Mouse (Mus musculus) kidney, adult 8-10 months (tissue): Measurements from ENCODE around the gene Dtx2.
"Not testable (repeated sequence)": the region's sequence is repeated elsewhere in the genome, so short reads cannot be mapped to it uniquely, and the experiment has no call there.

Experiments
- DNase-seq, 2 experiments: peaks; one replicate each; pipeline ENCODE4 v3.0.0; 2022

Gene Dtx2

DNA sequence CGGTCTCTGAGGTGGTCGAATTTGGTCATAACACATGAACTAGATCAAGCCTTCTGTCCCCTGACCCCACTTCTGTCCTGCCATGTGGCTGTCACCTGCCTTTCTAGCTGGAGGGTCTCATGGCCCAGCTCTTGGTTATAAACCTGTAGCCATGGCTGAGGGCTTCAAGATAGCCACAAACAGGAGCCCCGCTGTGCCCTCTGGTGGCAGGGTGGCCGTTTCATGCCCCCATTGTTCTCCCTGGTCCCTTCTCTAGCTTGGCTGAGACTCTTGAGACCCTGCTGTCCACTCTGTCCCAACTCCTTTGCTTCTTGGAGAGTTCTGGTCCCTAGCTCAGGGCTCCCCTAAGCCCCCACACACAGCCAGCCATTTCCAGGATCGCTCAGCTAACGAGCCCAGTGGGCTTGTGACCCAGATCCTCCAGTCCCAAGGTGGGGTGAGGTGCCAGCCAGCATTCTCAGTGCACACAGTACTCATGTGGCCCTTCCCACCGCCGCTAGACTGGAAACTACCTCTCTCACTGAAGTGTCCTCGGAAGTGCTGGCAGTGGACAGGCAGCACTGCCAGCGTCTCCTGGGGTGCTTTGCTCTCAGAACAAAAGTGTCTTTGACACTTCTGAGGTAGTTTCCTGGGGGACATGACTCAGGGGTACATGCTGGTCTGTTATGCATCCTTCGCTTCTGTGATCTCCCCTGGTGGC lies 33.2 kb downstream of the Dtx2 start:
- DNase-seq: no peak

DNA sequence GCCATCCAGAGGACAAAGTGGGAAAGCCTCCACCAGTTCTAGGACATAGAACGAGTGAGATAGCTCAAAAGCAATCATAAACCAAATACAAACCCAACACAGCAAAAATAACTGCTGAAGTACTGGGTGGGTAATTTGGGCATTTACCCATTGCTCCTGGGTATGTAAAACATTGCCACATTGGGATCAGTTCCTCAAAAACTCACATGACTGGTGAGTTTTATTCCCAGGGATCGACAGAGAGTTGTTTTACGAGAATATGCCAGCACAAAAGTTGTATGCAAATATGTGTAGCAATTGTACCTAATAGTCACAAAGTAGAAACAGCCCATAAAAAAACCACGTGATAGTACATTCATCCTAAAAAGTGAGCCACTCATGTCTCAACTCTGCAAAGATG lies 40.3 kb downstream of the Dtx2 start:
- DNase-seq: no peak

DNA sequence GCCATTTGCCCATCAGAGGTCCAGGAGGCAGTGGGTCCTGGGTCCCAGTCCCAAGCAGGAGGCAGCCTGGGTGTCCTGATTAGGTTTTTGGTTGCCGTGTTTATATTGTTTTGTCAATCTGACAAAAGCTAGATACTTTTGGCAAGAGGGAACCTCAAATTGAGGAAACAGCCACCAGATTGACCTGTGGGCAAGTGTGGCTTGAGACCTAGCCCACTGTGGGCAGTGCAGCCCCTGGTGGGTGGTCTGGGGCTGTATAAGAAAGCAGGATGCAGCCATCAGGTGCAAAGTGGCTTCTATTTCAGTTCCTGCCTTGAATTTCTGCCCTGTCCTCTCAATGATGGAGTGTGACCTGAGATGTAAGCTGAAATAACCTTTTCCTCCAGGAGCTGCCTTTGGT lies 40.7 kb downstream of the Dtx2 start:
- no peak for DNase-seq

DNA sequence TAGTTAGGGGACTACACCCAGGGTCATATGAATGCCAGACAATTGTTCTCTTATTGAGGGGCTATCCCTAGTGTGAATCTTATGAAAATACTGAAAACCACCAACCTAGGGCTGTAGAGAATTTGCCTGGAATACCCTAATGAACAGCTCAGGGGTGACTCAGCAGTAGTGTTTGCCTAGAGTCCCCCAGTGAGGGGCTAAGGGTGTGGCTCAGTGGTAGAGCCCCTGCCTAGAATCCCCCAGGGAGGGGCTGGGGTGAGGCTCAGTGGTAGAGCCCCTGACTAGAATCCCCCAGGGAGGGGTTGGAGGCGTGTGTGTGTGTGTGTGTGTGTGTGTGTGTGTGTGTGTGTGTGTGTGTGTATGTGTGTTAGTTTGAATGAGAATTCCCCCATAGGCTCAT lies 42.1 kb downstream of the Dtx2 start:
- DNase-seq: no peak

DNA sequence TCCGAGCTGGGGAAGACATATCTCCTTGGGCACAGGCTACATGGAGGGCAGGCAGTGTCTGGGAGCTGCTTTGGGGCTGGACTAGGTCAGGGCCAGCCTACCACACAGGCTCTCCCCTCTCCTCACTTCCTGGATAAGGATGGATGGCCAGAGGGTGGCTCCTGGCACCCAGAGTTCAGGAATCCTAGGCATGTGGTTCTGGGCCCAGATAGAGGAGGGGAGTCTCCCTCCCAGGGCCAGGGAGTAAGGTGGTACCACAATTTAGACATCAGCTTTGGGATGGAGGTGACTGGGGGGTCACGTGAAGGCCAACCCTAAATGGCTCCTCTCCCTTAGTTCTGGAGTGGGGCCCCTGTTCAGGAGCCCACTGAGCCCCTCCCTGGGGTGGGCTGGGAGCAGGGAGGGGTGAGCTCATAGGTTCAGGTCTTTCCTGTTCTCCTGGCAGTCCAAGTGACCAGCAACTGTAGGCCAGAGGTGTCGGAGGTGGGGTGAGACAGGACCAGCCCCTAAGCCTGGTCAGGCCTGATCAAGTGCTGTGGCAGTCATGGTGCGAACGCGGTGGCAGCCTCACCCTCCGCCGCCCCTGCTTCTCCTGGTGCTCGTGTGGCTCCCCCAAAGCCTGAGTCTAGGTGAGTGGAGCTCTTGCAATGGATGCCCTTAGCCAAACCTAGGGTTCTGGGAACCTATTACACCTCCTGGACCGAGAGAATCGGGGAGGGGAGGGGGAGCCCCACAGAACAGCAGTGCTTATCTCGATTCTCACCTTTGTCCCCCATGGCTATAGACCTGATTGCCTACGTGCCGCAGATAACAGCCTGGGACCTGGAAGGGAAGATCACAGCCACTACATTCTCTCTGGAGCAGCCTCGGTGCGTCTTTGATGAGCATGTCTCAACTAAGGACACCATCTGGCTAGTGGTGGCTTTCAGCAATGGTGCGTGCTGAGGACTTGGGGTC lies 43.9 kb downstream of the Dtx2 start, which contains the start of gene Upk3b:
TSS of gene Upk3b (plus strand) at position 239 of the 957 bp plus-strand sequence.
- no peak for DNase-seq

DNA sequence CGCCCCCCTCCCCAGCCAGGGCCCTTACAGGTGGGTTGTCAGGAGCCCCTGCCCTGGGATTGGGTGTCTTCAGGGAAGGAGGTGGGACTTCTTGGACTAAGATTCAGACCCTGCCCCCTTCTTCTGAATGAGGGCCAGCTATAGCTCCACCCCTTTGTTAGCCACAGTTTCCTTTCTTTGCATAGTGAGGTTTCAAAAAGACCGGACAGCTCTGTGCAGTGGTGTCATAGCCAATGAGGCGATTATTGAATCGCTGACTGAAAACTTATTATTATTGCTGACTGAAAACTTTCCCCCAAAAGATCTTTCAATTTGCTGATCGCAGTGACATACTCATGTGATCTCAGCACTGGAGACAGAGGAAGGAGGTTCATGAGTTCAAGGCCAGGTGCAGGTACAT lies 45.6 kb downstream of the Dtx2 start:
- no peak for DNase-seq

DNA sequence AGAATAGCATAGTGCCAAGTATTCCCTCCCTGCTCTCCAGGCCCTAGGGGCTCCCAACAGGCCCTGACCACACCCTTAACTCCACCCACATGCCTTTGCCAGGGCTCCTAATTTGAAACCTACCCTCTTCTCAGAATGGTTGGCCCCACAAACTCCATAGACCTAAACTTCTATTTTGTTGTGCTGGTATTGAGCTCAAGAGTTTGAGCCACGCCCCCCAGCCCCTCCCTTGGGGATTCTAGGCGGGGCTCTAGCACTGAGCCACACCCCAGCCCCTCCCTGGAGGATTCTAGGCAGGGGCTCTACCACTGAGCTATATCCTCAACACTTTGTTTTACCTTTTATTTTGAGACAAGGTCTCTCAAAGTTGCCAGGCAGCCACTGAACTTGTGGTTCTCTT lies 46.7 kb downstream of the Dtx2 start:
- DNase-seq: no peak

DNA sequence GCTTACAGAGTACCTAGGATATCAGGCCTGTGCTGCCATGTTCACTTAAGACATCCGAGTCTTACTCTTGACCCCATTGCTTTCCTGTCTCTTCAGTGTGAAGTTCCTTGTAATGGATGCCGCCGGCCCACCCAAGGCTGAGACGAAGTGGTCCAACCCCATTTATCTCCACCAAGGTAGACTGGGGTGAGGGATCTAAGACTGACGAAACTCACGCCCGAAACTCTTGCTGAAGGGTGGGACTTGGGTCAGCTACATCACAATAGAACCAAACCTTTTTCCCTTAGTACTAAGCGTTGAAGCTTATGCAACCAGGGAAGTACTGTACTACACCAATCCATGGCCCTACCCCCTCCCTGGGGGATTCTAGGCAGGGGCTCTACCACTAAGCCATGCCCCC lies 47.1 kb downstream of the Dtx2 start:
- no peak for DNase-seq

DNA sequence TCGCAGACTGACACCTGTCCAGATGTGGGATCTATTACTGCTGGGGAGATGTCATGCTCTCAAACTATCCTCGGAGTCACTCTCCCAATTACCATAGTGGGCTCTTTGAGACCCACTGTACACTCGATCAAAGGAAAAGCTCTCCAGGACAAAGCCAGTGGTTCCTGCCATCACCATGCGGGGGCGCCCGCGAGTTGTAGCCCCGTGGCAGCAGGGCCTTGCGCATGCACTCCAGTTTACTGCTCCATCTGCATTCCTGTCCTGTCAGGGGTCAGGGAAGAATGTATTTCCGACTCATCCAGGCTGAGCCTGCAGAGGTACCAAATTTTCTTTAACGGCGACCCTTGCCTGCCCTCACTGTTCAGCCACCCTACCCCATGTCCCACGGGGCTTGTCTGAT lies 50.3 kb downstream of the Dtx2 start:
- DNase-seq: no peak

DNA sequence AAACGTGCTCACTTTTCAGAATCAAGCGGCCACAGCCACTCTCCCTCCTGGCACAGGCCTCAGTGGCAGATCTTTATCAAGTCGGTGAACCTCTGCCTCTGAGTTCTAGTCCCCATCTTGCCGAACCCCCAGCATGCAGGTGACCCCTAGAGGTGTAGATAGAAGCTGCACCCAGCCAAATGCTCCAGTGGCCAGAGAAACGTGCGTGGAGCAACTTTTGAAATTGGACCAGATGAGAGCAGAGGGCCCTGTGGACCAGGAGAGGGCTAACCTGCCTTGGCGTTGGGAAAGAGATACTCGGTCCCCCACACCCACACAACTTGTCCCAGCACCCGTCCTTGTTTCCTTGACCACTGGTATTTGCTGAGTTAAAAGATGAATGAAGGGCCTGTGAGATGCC lies 50.8 kb downstream of the Dtx2 start:
- DNase-seq: peak in 1 of 2 experiments; percentile 34

DNA sequence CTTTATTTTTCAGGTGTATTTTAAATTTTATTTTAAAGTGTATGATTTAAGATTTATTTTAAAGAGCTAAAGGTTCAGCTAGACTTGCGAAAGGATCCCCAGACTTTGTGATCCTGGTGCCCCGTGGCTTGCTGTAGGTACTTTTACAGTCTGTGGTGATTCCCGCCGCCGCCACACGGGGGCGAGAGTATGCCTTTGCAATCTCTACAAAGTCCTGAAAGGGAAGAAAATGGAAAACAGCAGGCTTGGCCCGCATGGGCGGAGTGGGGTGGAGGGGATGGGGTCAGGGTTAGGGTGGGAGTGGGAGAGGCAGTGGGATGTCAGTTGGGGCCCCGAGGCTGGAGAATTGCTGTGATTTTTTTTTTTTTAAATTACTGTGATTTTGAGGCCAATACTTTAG lies 51.4 kb downstream of the Dtx2 start:
- peak; percentile 75 to 92 for DNase-seq

DNA sequence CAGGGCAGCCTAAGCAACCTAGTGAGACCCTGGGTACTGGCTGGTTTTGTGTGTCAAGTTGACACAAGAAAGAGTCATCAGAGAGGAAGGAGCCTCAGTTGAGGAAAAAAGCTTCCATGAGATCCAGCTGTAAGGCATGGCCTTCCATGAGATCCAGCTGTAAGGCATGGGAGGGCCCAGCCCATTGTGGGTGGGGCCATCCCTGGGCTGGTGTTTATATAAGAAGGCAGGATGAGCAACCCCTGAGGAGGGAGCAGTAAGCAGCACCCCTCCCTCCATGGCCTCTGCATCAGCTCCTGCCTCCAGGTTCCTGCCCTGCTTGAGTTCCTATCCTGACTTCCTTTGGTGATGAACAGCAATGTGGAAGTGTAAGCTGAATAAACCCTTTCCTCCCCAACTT lies 53.9 kb downstream of the Dtx2 start:
- DNase-seq: not testable (repeated sequence)

DNA sequence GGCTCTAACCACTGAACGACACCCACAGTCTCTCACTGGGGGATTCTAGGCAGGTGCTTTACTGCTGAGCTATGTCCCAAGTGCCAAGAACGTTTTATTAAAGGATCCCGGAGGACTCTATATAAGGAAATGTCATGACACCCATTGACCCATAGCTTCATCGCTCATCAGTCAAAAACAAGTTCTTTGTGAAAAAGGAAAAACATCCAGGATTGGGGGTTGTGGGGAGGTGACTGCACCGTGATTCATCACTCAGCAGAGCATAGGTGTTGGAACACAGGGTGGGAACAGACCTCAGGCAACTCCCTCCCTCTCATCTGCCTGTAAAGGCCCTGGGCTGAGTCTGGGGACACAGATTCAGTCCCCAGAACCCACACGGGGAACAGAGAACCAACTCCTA lies 55.3 kb downstream of the Dtx2 start:
- no peak for DNase-seq

DNA sequence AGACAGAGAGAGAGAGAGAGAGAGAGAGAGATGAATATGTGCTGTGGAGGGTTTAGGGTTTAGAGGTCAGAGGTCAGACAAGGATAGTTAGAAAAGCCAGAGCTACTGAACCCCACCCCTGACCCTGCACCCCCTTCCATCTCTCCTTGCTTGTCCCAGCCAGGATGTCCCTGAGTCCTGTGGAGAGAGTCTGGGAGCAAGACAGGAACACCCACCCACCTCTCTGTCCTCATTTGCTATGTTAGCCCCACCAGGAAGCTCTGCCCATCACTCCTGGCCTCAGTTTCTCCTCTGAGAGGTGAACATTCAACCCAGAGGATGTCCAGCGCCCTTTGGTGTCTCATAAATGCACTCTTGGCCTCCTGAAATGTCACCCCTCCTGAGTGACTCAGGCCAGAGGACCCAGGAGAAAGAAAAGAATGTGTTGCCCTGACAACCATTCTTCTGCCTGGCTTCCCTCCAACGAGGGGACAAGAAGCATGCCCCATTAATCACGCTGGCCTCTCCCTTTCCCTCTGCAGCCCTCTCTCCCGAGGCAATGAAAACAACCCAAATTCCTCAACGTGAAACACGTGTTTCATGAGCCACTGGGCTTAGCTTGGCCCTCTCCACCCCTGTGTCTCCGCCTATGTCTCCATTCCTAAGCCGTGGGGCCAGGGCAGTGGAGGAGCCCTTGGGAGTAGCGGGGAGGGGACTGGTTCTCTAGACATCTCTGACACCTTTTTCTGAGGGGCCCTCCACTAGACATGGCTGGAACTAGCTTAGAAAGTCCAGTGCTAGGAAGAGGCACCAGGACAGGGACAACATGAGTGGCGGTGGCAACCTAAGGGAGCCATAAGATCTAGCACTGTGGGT lies 56.9 kb downstream of the Dtx2 start:
- peak; percentile 77 to 91 for DNase-seq

DNA sequence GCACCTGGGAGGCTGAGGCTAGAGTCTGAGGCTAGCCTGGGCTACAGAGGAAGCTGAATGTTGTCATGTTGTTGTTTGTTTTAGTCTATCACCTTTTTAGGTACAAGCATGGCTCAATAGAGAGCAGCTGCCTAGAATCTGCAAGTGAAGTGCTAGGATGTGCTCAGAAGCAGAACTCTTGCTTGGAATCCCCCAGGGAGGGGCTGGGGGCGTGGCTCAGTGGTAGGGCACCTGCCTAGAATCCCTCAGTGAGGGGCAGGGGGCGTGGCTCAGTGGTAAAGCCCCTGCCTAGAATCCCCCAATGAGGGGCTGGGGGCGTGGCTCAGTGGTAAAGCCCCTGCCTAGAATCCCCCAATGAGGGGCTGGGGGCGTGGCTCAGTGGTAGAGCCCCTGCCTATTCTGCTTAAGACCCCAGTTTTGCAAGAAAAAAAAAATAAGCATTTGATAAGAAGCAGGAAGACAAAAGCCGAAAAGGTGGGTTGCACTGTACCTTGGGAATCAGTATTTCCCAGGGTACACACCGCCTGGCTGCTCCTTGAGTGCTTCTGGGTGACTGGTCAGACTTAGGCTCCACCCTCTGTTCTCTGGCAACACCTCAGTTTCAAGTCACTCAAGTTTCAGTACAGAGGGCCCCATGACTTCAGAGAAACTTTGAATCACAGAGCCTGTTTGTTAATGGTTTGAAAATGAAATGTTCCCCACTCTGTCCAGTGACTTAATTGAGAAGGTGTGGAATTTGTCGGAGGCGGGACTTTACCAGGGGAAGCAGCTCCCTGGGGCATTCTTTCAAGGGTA lies 58.5 kb downstream of the Dtx2 start:
- DNase-seq: peak; percentile 43 to 77

DNA sequence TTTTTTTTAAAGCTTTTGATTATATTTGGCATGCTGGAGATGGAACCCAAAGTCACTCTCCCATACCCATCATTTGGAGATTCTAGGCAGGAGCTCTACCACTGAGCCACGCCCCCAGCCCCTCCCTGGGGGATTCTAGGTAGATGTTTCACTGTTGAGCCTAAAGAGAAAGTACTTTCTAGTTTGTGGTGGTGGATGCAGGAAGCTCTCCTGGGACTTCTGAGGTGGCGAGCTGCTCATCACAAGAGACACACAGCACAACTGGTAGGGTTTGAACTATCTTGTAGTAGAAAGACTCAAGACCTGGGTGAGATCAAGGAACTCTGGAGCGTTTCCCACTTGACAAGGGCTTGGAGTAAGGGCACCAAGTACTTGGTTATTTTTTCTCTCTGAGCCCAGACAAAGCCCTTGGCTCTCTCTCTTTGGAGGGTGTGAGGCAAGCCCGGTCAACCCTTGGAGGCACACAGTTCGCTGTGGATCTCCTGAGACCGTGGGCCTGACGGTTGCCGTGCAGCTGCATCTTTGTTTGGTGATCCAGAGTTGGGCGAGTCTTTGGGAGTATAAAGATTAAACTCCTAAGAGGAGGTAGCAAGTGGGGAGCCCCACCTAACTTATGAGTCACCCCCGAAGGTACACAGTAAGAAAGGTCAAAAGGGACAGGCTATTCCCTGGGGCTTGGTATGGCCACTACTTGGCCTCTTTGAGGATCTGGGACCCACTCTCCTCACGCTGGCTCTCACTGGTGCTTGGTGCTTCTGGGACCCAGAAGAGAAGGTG lies 59.9 kb downstream of the Dtx2 start, which contains the start of gene Upk3bl:
TSS of gene Upk3bl (plus strand) at position 192 of the 777 bp plus-strand sequence.
- DNase-seq: no peak

DNA sequence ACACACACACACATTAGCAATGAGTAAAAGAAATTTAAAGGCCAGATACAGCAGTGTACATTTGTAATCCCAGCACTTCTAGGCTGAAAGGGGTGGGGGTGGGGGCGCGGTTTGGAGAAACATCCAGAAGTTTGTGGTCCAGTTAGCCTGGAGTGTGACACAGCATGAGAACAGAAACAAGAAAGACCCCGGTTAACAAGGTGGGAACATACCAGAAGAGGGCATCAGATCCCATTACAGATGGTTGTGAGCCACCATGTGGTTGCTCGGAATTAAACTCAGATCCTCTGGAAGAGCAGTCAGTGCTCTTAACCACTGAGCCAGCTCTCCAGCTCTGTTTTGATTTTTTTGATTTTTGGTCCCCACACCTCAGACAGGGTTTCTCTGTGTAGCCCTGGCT lies 61.5 kb downstream of the Dtx2 start:
- no peak for DNase-seq

DNA sequence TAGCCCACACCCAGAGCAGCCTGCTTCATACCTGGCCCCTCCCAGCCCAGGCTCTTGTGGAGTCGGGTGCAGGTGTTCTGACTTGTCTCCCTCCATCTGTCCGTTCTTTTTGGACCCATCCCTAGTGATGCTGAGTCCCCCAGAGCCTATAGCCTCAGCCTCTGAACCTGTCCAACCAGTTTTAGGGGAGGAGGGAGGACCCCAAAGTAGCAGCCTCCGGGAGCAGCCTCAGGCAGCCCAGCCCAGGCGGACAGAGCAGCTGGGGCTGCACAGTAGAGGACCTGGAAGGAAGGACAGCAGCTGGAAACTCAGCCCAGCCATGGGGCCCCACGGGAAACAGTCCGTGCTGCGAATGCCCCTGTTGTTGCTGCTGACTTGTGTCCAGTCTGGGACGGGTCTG lies 62.5 kb downstream of the Dtx2 start:
- DNase-seq: no peak

DNA sequence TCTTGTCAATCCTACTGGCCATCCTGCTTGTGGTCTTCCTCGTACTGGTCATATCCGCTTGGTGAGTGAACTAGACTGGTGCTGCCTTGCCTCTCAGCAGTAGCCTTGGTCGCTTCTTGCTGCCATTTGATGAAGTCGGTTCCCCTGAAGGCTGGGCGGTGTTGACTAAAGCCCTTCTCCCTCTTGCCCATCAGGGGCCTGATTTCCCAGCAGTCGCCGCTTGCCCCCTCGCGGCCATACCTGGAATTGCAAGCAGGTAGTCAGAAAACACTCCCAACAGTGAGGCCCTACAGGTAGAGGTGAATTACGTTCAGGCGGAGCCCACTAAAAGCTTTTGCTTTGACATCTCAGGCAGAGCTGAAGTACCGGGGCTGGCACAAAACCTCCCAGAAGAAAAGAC lies 67.0 kb downstream of the Dtx2 start:
- peak; percentile 65 to 84 for DNase-seq

DNA sequence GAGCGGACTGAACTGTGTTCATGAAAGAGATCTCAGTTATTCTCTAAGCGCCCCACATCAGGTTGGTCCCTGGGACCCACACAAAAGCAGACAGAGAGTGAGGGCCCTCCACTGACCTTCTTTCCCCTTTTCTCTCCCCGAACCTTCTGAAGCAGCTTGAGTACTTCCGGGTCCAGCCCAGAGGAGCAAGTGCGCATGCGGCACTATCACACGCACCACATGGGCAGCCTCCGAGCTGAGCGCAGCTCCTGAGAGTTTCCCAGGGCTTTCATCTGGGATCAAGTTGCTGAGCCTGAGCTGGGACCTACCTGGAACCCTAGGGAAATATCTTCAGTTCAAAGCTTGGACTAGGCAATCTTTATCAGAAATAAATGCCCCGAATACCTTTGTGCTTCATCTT lies 69.3 kb downstream of the Dtx2 start:
- no peak for DNase-seq

DNA sequence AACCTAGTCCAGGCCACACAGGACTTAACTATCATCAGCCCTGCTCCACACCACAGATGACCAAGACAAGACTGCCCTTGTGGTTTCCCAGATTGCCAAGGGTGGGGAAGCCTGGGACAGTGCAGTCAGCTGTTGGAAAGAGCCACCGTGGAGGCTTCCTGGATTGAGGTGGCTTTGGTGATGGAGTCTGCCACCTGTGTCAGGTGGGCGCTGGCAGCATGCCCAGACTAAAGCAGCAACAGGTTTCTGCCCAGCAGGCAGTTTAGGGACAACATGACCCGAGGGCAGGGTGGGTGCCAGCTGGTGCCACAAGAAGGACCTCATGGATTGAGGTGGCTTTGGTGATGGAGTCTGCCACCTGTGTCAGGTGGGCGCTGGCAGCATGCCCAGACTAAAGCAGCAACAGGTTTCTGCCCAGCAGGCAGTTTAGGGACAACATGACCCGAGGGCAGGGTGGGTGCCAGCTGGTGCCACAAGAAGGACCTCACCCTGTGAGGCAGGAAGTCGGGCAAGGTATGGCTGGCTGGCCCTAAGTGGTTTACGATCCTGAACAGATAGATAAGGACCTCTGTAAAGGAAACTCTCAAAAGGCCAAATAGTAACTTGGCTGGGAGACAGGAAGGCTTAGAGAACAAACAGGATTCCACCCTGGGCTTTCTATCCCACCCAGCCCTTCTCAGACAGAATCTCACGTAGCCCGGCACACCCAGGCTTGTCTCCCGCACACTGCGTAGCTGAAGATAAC lies 72.0 kb downstream of the Dtx2 start:
- not testable (repeated sequence) for DNase-seq
